Mouse (Mus musculus): ENCODE data around the gene Tmem104.

Tmem104 gene

GRCm38 (mm10) chr11:115167631-115168249 is 19.5 kb upstream of the Tmem104 start:
- no peak for DNase-seq

GRCm38 (mm10) chr11:115169430-115169829 is 17.9 kb upstream of the Tmem104 start:
- DNase-seq, result no peak

- peak; percentile 61 for DNase-seq
These were observed 16.2 kb upstream of the Tmem104 start for GRCm38 (mm10) chr11:115171125-115171524.

- no peak for DNase-seq
These were observed 14.4 kb upstream of the Tmem104 start for GRCm38 (mm10) chr11:115172825-115173287.

- no peak for DNase-seq
These were observed 13.5 kb upstream of the Tmem104 start for GRCm38 (mm10) chr11:115173549-115174339.

- no peak for DNase-seq
These were observed 10.7 kb upstream of the Tmem104 start for GRCm38 (mm10) chr11:115176399-115177190.

- DNase-seq, result no peak
These were observed 9.6 kb upstream of the Tmem104 start for GRCm38 (mm10) chr11:115177559-115178195.

GRCm38 (mm10) chr11:115178766-115179165 is 8.5 kb upstream of the Tmem104 start:
- no peak for DNase-seq

- no peak for DNase-seq
These were observed 8.1 kb upstream of the Tmem104 start for GRCm38 (mm10) chr11:115179191-115179590.

- no peak for DNase-seq
These were observed 7.4 kb upstream of the Tmem104 start for GRCm38 (mm10) chr11:115179881-115180280.

GRCm38 (mm10) chr11:115181913-115182638 is 5.2 kb upstream of the Tmem104 start:
- DNase-seq, result peak; percentile 80

- DNase-seq, result no peak
These were observed 2.3 kb upstream of the Tmem104 start for GRCm38 (mm10) chr11:115184973-115185372.

- no peak for DNase-seq
These were observed 406 bp downstream of the Tmem104 start, which contains the start of gene Nat9 for GRCm38 (mm10) chr11:115187693-115188092. TSS of gene Nat9 (minus strand) at chr11:115187859.

- no peak for DNase-seq
These were observed 1.4 kb downstream of the Tmem104 start for GRCm38 (mm10) chr11:115188539-115189231.

GRCm38 (mm10) chr11:115189304-115189703 is 2.0 kb downstream of the Tmem104 start:
- no peak for DNase-seq

GRCm38 (mm10) chr11:115192180-115192579 is 4.9 kb downstream of the Tmem104 start:
- DNase-seq, result no peak

GRCm38 (mm10) chr11:115194693-115195092 is 7.4 kb downstream of the Tmem104 start:
- DNase-seq, result no peak

- no peak for DNase-seq
These were observed 8.6 kb downstream of the Tmem104 start for GRCm38 (mm10) chr11:115195933-115196332.

GRCm38 (mm10) chr11:115197558-115197957 is 10.3 kb downstream of the Tmem104 start:
- no peak for DNase-seq

GRCm38 (mm10) chr11:115198932-115199384 is 11.7 kb downstream of the Tmem104 start:
- no peak for DNase-seq

- no peak for DNase-seq
These were observed 13.2 kb downstream of the Tmem104 start for GRCm38 (mm10) chr11:115200520-115200919.

Measured in cerebellum, adult 11 months (tissue).